Mouse (Mus musculus) liver, embryonic 14.5 days (tissue): Measurements from ENCODE around the gene Dnaja2. TPM values are rescaled to one million over a fixed set of nuclear protein-coding genes. Genes with fewer than 3 reads are reported as not detected.

Experiments used
- ATAC-seq: fragments of 200-750 bp; cut with Nextera tagmentation; 2 replicates; pipeline ENCODE4 v1.8.0; 2017; ENCODE audit warnings: moderate number of reproducible peaks, mild to moderate bottlenecking, moderate library complexity; ENCODE audit not compliant: insufficient read depth
- DNase-seq, 3 experiments: peaks; one replicate each; pipeline ENCODE4 v3.0.0-alpha.2; 2012 to 2013; ENCODE audit warnings: low read depth in 3 of 3, low spot score in 3 of 3
- H3K27ac ChIP-seq: fragments of 300-500 bp; sonication (generic); 2 replicates; pipeline ENCODE4 v1.5.1; 2014; ENCODE audit warnings: moderate library complexity, mild to moderate bottlenecking, control low read depth, inconsistent platforms
- H3K27me3 ChIP-seq: fragments of 300-500 bp; sonication (generic); 2 replicates; pipeline ENCODE4 v1.6.1; 2014; ENCODE audit warnings: mild to moderate bottlenecking, low read length, moderate library complexity; ENCODE audit not compliant: control insufficient read depth, insufficient read depth
- H3K36me3 ChIP-seq: fragments of 300-500 bp; sonication (generic); replicated peaks from 2 replicates; pipeline ENCODE4 v1.6.1; 2014; ENCODE audit warnings: low read depth; ENCODE audit not compliant: control insufficient read depth, insufficient read depth
- H3K4me1 ChIP-seq, 2 experiments: fragments of 200-500 bp in 1 of 2; fragments of 300-500 bp in 1 of 2; sonication (generic) in 1 of 2; replicated peaks; 2 replicates each; pipeline ENCODE4 v1.6.1; 2012 to 2014; ENCODE audit warnings: antibody characterized with exemption in 1 of 2, inconsistent platforms in 1 of 2, low read length in 1 of 2; ENCODE audit not compliant: control insufficient read depth in 2 of 2, insufficient read depth in 2 of 2
- H3K4me2 ChIP-seq: fragments of 300-500 bp; sonication (generic); 2 replicates; pipeline ENCODE4 v1.6.1; 2014; ENCODE audit warnings: low read depth, mild to moderate bottlenecking, control low read depth, moderate library complexity
- H3K4me3 ChIP-seq, 2 experiments: fragments of 200-500 bp in 1 of 2; fragments of 300-500 bp in 1 of 2; sonication (generic) in 1 of 2; 2 replicates each; pipeline ENCODE4 v1.5.1; 2012 to 2014; ENCODE audit warnings: low read depth in 2 of 2, low read length in 2 of 2, mild to moderate bottlenecking in 2 of 2, control low read depth in 1 of 2, inconsistent platforms in 1 of 2, moderate library complexity in 1 of 2; ENCODE audit not compliant: insufficient read depth in 1 of 2
- H3K9ac ChIP-seq: fragments of 300-500 bp; sonication (generic); replicated peaks from 2 replicates; pipeline ENCODE4 v1.6.1; 2014; ENCODE audit warnings: mild to moderate bottlenecking, control low read depth, moderate library complexity
- H3K9me3 ChIP-seq: fragments of 300-500 bp; sonication (generic); 2 replicates; pipeline ENCODE4 v1.6.1; 2016; ENCODE audit warnings: low read length, mixed read lengths; ENCODE audit not compliant: control insufficient read depth
- CTCF ChIP-seq: IDR thresholded peaks from 2 replicates; pipeline ENCODE4 v1.5.1; 2016; ENCODE audit warnings: antibody characterized with exemption, low read depth, control low read depth
- EP300 ChIP-seq: IDR thresholded peaks from 2 replicates; pipeline ENCODE4 v1.6.1; 2016; ENCODE audit warnings: antibody characterized with exemption, low read depth
- WGBS: fragments of 180-500 bp; shearing (Covaris S2); extraction: QIAGEN DNeasy Blood & Tissue Kit; methylation state at CpG from one replicate; pipeline ENCODE4 v1.1.7; 2014; ENCODE audit not compliant: insufficient replicate concordance; 5-methylcytosine and 5-hydroxymethylcytosine counted together
- polyA plus RNA-seq, 2 experiments: library from polyadenylated mRNA; depleted of rRNA in 1 of 2; stranded (reverse) in 1 of 2; unstranded in 1 of 2; fragments of >200 nt; fragmentation: Nextera tagmentation in 1 of 2; extraction: Ambion mirVana in 1 of 2; gene quantifications; 2 replicates each; pipeline versions ENCODE4 v1.2.1 to v1.2.3; 2012 to 2014

The Dnaja2 gene
- polyA plus RNA-seq, 2 experiments = 26.9 to 73.3 TPM

- Histone ChIP-seq H3K9ac (no peak overlapping the region), H3K4me1 (peaks cover 0 to 2% of the 10 kb centered on the region in 2 experiments; a peak in 2 of 4 replicates), H3K36me3 (no peaks in the 10 kb centered on the region), H3K27me3 (no peaks in the 10 kb centered on the region), H3K9me3 (no peaks in the 10 kb centered on the region), H3K4me2 (no peak overlapping the region), H3K4me3 (no peak overlapping the region), H3K27ac (no peak overlapping the region)
- WGBS = 62% methylated on average over 1 of the region's 1 CpGs
- no peak for TF ChIP-seq CTCF
- no peak for TF ChIP-seq EP300
- no peak for ATAC-seq
- no peak for DNase-seq
These were observed 36.4 kb upstream of the Dnaja2 start for GRCm38 (mm10) chr8:85591532-85591931.

- H3K9ac ChIP-seq = no peak overlapping the region
- H3K27ac ChIP-seq = no peak overlapping the region
- TF ChIP-seq EP300 = no peak
- TF ChIP-seq CTCF = no peak
- ATAC-seq (no peak), DNase-seq (no peak)
- no peaks in the 10 kb centered on the region for H3K9me3 ChIP-seq
- WGBS = 71% methylated on average over 1 of the region's 1 CpGs
- H3K4me3 ChIP-seq = no peak overlapping the region
- no peak overlapping the region for H3K4me2 ChIP-seq
- no peaks in the 10 kb centered on the region for H3K36me3 ChIP-seq
- H3K27me3 ChIP-seq = no peaks in the 10 kb centered on the region
- H3K4me1 ChIP-seq = peaks cover 0 to 2% of the 10 kb centered on the region in 2 experiments; a peak in 2 of 4 replicates
These were observed 35.1 kb upstream of the Dnaja2 start for GRCm38 (mm10) chr8:85590258-85590657.

- Histone ChIP-seq H3K27ac (no peak overlapping the region), H3K4me3 (no peak overlapping the region), H3K9ac (no peak overlapping the region), H3K27me3 (no peaks in the 10 kb centered on the region), H3K4me2 (no peak overlapping the region), H3K9me3 (no peaks in the 10 kb centered on the region), H3K4me1 (no peaks in the 10 kb centered on the region), H3K36me3 (no peaks in the 10 kb centered on the region)
- no peak for TF ChIP-seq CTCF
- no peak for TF ChIP-seq EP300
- WGBS = 56% methylated on average over 2 of the region's 2 CpGs
- ATAC-seq (no peak), DNase-seq (no peak)
These were observed 33.5 kb upstream of the Dnaja2 start for GRCm38 (mm10) chr8:85588596-85588995.

GRCm38 (mm10) chr8:85577666-85578065 lies 22.5 kb upstream of the Dnaja2 start:
- Histone ChIP-seq H3K4me2 (no peak overlapping the region), H3K9ac (no peak overlapping the region), H3K4me1 (0 out of 4 replicates have a peak, but pooled peaks cover 0 to 2% of the 10 kb centered on the region in 2 experiments), H3K27ac (no peak overlapping the region), H3K36me3 (no peaks in the 10 kb centered on the region), H3K4me3 (no peak overlapping the region), H3K9me3 (no peaks in the 10 kb centered on the region), H3K27me3 (no peaks in the 10 kb centered on the region)
- 60% methylated on average over 3 of the region's 3 CpGs for WGBS
- DNase-seq = no peak
- no peak for ATAC-seq
- TF ChIP-seq EP300 (no peak), CTCF (no peak)

GRCm38 (mm10) chr8:85573972-85574496 lies 18.9 kb upstream of the Dnaja2 start:
- WGBS = 67% methylated on average over 2 of the region's 2 CpGs
- H3K9me3 ChIP-seq = no peaks in the 10 kb centered on the region
- TF ChIP-seq CTCF (no peak), EP300 (no peak)
- no peaks in the 10 kb centered on the region for H3K36me3 ChIP-seq
- ATAC-seq (no peak), DNase-seq (no peak)
- no peak overlapping the region for H3K4me2 ChIP-seq
- no peak overlapping the region for H3K27ac ChIP-seq
- no peak overlapping the region for H3K9ac ChIP-seq
- H3K27me3 ChIP-seq = no peaks in the 10 kb centered on the region
- H3K4me3 ChIP-seq = no peak overlapping the region
- H3K4me1 ChIP-seq = 0 out of 4 replicates have a peak, but pooled peaks cover 0 to 2% of the 10 kb centered on the region in 2 experiments
